Mouse (Mus musculus) myocyte (in vitro differentiated cells): ENCODE results near the gene Lzts2. TPM values are rescaled to one million over a fixed set of nuclear protein-coding genes. Genes with fewer than 3 reads are reported as not detected.

Experiments used
- H3K27me3 ChIP-seq: one replicate; pipeline ENCODE4 v1.6.1; 2011; ENCODE audit not compliant: control insufficient read depth, insufficient read depth, insufficient read length
- H3K36me3 ChIP-seq: one replicate; pipeline ENCODE4 v1.6.1; 2011; ENCODE audit not compliant: control insufficient read depth, insufficient read depth
- H3K4me2 ChIP-seq: one replicate; pipeline ENCODE4 v1.6.1; 2011; ENCODE audit warnings: low read depth, control low read depth
- H3K4me3 ChIP-seq: one replicate; pipeline ENCODE4 v1.5.1; 2011; ENCODE audit warnings: mild to moderate bottlenecking, control low read depth, moderate library complexity
- H3K79me2 ChIP-seq: one replicate; pipeline ENCODE4 v1.6.1; 2011; ENCODE audit not compliant: control insufficient read depth, insufficient read depth
- H3ac ChIP-seq: one replicate; pipeline ENCODE4 v1.6.1; 2011; ENCODE audit not compliant: control insufficient read depth, insufficient read length
- CEBPB ChIP-seq: IDR thresholded peaks from 2 replicates; pipeline ENCODE4 v1.6.1; 2011; ENCODE audit warnings: mild to moderate bottlenecking, moderate library complexity; ENCODE audit not compliant: poor library complexity, insufficient read depth, severe bottlenecking
- E2F4 ChIP-seq: IDR thresholded peaks from one replicate; pipeline ENCODE4 v1.6.1; 2011; ENCODE audit warnings: mild to moderate bottlenecking, control low read depth, moderate library complexity; ENCODE audit not compliant: insufficient read depth
- MAX ChIP-seq: IDR thresholded peaks from one replicate; pipeline ENCODE4 v1.6.1; 2011; ENCODE audit warnings: low read depth, mild to moderate bottlenecking, control low read depth
- MYOD1 ChIP-seq, 3 experiments: IDR thresholded peaks; one replicate each; pipeline ENCODE4 v1.6.1; 2011; ENCODE audit warnings: control low read depth in 2 of 3, low read depth in 2 of 3, mild to moderate bottlenecking in 2 of 3, moderate library complexity in 1 of 3; ENCODE audit not compliant: insufficient read length in 2 of 3, control insufficient read depth in 1 of 3
- MYOG ChIP-seq, 3 experiments: IDR thresholded peaks; one replicate each; pipeline ENCODE4 v1.6.1; 2011; ENCODE audit warnings: control low read depth in 2 of 3, low read depth in 2 of 3, mild to moderate bottlenecking in 2 of 3; ENCODE audit not compliant: insufficient read length in 2 of 3, control insufficient read depth in 1 of 3, insufficient read depth in 1 of 3
- POLR2A ChIP-seq: IDR thresholded peaks from one replicate; pipeline ENCODE4 v1.6.1; 2011; ENCODE audit warnings: low read depth, mild to moderate bottlenecking, control low read depth, moderate library complexity; ENCODE audit not compliant: insufficient read length
- POLR2AphosphoS2 ChIP-seq: IDR thresholded peaks from one replicate; pipeline ENCODE4 v1.6.1; 2011; ENCODE audit warnings: low read depth, control low read depth; ENCODE audit not compliant: insufficient read length
- REST ChIP-seq: IDR thresholded peaks from one replicate; pipeline ENCODE4 v1.6.1; 2011; ENCODE audit warnings: mild to moderate bottlenecking, control low read depth, moderate library complexity; ENCODE audit not compliant: insufficient read depth, insufficient read length
- SRF ChIP-seq: IDR thresholded peaks from one replicate; pipeline ENCODE4 v1.6.1; 2011; ENCODE audit warnings: low read depth; ENCODE audit not compliant: control insufficient read depth, insufficient read length
- TCF12 ChIP-seq: IDR thresholded peaks from one replicate; pipeline ENCODE4 v1.6.1; 2011; ENCODE audit warnings: mild to moderate bottlenecking, control low read depth; ENCODE audit not compliant: poor library complexity, insufficient read depth, severe bottlenecking
- TCF3 ChIP-seq: IDR thresholded peaks from one replicate; pipeline ENCODE4 v1.6.1; 2011; ENCODE audit warnings: low read depth, control low read depth; ENCODE audit not compliant: insufficient read length
- USF1 ChIP-seq: IDR thresholded peaks from one replicate; pipeline ENCODE4 v1.6.1; 2011; ENCODE audit warnings: low read depth, mild to moderate bottlenecking, control low read depth, moderate library complexity
- polyA plus RNA-seq: library from polyadenylated mRNA; unstranded; fragments of >200 nt; fragmentation: generic; extraction: Trizol; gene quantifications from one replicate; pipeline ENCODE4 v1.2.1, GENCODE M21; 2012; ENCODE audit warnings: missing spikeins

The Lzts2 gene
- polyA plus RNA-seq, 1 experiment, result 66.1 TPM

DNA sequence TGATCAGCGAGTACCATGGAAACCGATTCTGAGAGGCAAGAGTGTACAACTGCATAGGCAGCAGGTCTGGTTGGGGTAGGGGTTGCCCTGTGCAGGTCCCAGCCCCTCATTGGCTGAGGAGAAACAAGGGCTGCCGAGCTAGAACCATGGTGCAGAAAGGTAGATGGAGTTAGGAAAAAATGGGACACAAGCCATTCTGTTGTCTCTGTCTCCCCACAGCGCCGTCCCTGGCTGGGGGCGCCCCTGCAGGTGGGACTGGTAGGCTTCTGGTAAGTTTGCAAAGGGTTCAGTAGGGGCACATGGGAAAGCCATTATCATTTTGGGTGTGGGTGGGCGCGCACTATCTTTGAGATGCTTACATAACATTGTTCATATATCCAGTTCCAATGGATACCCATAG is 39.2 kb downstream of the Lzts2 start:
- no peaks in the 10 kb centered on the region for H3K27me3 ChIP-seq
- peaks cover 20% of the 10 kb centered on the region for H3K79me2 ChIP-seq
- peaks cover 21% of the 10 kb centered on the region for H3K36me3 ChIP-seq
- TF ChIP-seq MYOG (IDR thresholded peaks at IDR 0.05; ENCODE audit: control insufficient read depth in 1 of 3, insufficient read depth in 1 of 3, insufficient read length in 2 of 3, low read depth in 2 of 3) (no peak), MAX (no peak)
- H3K4me3 ChIP-seq, result no peak overlapping the region
- no peak overlapping the region for H3ac ChIP-seq
- no peak overlapping the region for H3K4me2 ChIP-seq

DNA sequence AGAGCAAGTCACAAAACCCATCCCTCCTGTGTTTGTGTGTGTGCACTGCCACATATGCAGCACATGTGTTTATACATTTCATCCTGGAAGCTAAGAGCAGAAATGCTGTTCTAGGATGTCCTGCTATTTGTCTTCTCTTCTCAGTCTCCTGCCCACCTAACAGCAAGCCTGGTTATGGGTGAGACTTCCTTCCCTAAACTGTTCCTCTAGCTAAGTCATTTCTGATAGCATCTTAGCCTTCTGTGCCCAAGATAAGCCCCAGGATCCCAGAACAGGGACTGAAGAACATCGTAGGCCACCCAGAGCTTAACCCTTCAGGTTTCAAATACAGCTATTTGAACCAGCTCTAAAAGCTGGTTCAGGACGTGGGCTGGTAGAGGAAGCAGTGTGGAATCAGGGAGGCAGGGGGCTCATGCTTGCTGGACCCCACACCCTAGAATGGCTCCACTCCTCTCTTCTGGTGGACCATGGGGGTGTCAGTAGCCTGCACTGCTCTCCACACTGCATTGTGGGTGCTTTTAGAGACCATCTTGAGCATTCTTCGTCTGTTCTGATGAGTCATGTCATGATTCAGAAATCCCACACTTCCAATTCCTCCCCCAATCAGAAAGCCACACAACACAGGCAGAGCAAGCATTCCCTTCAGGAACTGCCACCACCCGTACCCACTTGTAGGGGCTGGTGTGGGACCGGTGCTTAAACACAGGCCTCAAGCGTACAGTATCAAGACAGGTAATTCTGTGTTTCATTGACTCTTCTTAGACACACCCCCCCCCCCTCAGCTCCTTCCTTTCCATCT is 40.9 kb downstream of the Lzts2 start:
- TF ChIP-seq POLR2A (peak; percentile 34), MAX (no peak), POLR2AphosphoS2 (peak; percentile 73)
- no peak overlapping the region for H3ac ChIP-seq
- no peaks in the 10 kb centered on the region for H3K27me3 ChIP-seq
- no peak overlapping the region for H3K4me3 ChIP-seq
- peaks cover 4% of the 10 kb centered on the region for H3K79me2 ChIP-seq
- peak overlapping the region; percentile 80 for H3K4me2 ChIP-seq
- H3K36me3 ChIP-seq, result peaks cover 9% of the 10 kb centered on the region

DNA sequence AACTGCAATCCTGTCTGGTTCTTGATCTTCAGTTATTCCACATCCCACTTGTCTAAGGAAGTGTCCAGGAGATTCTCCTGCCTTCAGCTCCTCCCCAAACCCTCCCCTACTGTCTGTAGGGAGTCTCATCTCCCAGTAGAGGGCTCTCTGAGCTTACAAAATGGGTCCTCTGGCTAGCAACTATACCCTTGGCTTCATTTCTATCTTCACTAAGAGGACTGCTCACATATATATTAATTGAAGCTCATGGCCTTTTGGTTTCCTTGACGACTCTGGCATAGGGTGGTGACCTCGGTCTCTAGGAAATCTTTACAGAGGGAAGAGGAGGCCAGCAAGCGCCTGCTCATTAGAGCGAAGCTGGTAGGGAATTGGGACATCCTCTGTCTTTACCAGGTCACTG is 42.1 kb downstream of the Lzts2 start:
- H3K4me3 ChIP-seq, result no peak overlapping the region
- peak overlapping the region; percentile 80 for H3K4me2 ChIP-seq

DNA sequence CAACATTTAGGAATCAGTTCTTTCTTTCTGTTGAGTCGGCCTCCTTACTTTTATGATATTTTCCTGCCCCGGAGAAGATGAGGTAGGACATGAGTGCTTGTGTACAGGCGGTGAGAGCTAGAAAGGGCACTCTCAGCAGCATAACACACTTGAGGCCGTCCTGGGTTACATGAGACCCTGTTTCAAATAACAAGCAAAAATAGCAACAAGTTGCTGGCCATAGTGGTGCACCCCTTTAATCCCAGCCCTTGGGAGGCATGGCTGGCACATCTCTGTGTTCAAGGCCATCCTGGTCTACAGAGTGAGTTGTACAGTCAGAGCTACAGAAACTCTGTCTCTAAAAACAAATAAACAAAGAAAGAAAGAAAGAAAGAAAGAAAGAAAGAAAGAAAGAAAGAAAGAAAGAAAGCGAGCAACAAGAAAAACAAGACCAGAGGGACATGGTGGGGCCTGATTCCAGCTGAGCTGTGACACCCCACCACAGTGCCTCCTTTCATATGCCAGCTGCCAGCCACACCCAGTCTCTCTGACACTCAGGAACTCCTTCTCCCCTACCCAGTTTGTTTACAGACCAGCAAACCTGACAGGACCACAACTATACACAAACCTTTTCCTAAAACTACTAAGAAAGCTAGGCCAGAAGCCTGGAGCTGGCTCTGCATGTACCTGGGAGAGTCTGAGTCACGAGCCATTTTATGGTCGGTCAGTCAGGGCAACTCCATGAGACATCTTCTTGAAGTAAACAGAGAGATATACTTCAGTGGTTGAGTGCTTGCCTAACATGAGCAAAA is 42.9 kb downstream of the Lzts2 start:
- Histone ChIP-seq H3K36me3 (peaks cover 6% of the 10 kb centered on the region), H3K4me2 (peak overlapping the region; percentile 80), H3K27me3 (no peaks in the 10 kb centered on the region), H3K79me2 (no peaks in the 10 kb centered on the region), H3ac (no peak overlapping the region), H3K4me3 (peak overlapping the region; percentile 47)
- TF ChIP-seq MAX (no peak), MYOG (IDR thresholded peaks at IDR 0.05; ENCODE audit: control insufficient read depth in 1 of 3, insufficient read depth in 1 of 3, insufficient read length in 2 of 3, low read depth in 2 of 3) (peak in 2 of 3 experiments; percentile 37 to 41), POLR2AphosphoS2 (peak; percentile 81), POLR2A (peak; percentile 18), MYOD1 (IDR thresholded peaks at IDR 0.05; ENCODE audit: control insufficient read depth in 1 of 3, insufficient read length in 2 of 3, low read depth in 2 of 3) (peak in 1 of 3 experiments; percentile 40)

More for the DNA sequence above, 42.1 kb downstream of the Lzts2 start:
- Histone ChIP-seq H3K36me3 (peaks cover 6% of the 10 kb centered on the region), H3K27me3 (no peaks in the 10 kb centered on the region), H3ac (no peak overlapping the region), H3K79me2 (no peaks in the 10 kb centered on the region)
- TF ChIP-seq TCF3 (no peak), MYOD1 (IDR thresholded peaks at IDR 0.05; ENCODE audit: control insufficient read depth in 1 of 3, insufficient read length in 2 of 3, low read depth in 2 of 3) (no peak), MYOG (IDR thresholded peaks at IDR 0.05; ENCODE audit: control insufficient read depth in 1 of 3, insufficient read depth in 1 of 3, insufficient read length in 2 of 3, low read depth in 2 of 3) (no peak), POLR2A (no peak), E2F4 (no peak), SRF (no peak), REST (no peak), USF1 (no peak), CEBPB (no peak), POLR2AphosphoS2 (no peak), MAX (no peak), TCF12 (no peak)

DNA sequence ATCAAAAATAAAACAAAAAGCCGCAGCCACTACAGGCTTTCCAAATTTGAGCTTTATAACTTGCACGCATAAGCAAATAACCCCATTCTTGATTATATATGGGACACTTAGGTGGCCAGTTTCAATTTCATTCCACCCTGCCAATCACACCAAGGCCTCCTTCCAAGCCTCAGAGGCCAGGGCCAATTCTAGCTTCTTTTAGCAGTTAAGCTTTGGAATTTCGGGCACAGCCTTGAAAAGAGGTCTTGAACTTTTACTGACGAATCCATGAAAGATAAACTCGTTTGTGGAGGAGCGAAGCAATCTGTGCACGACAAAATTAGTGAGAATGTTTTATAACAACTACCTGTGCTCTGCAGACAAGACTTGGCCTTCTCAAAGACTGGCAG is 43.5 kb downstream of the Lzts2 start:
- peak overlapping the region; percentile 80 for H3K4me2 ChIP-seq
- H3ac ChIP-seq, result no peak overlapping the region
- TF ChIP-seq REST (no peak), CEBPB (no peak), MYOD1 (IDR thresholded peaks at IDR 0.05; ENCODE audit: control insufficient read depth in 1 of 3, insufficient read length in 2 of 3, low read depth in 2 of 3) (no peak), USF1 (no peak), TCF3 (no peak), MYOG (IDR thresholded peaks at IDR 0.05; ENCODE audit: control insufficient read depth in 1 of 3, insufficient read depth in 1 of 3, insufficient read length in 2 of 3, low read depth in 2 of 3) (no peak), MAX (no peak), SRF (no peak), TCF12 (no peak), E2F4 (no peak), POLR2A (no peak)
- peak overlapping the region; percentile 47 for H3K4me3 ChIP-seq
- H3K36me3 ChIP-seq, result peaks cover under 1% of the 10 kb centered on the region
- no peaks in the 10 kb centered on the region for H3K27me3 ChIP-seq
- H3K79me2 ChIP-seq, result no peaks in the 10 kb centered on the region
